Mouse (Mus musculus) naive thymus-derived CD4-positive, alpha-beta T cell, adult 5 months (primary cell): ENCODE results near the gene Dusp19. TPM values are rescaled to one million over a fixed set of nuclear protein-coding genes. Genes with fewer than 3 reads are reported as not detected.

Experiments
- polyA plus RNA-seq: library from polyadenylated mRNA; unstranded; fragments of 100-300 nt; shearing (Covaris generic); gene quantifications from one replicate; pipeline ENCODE4 v1.2.1, GENCODE M21; 2017

The Dusp19 gene
- 8.3 TPM for polyA plus RNA-seq

DNA sequence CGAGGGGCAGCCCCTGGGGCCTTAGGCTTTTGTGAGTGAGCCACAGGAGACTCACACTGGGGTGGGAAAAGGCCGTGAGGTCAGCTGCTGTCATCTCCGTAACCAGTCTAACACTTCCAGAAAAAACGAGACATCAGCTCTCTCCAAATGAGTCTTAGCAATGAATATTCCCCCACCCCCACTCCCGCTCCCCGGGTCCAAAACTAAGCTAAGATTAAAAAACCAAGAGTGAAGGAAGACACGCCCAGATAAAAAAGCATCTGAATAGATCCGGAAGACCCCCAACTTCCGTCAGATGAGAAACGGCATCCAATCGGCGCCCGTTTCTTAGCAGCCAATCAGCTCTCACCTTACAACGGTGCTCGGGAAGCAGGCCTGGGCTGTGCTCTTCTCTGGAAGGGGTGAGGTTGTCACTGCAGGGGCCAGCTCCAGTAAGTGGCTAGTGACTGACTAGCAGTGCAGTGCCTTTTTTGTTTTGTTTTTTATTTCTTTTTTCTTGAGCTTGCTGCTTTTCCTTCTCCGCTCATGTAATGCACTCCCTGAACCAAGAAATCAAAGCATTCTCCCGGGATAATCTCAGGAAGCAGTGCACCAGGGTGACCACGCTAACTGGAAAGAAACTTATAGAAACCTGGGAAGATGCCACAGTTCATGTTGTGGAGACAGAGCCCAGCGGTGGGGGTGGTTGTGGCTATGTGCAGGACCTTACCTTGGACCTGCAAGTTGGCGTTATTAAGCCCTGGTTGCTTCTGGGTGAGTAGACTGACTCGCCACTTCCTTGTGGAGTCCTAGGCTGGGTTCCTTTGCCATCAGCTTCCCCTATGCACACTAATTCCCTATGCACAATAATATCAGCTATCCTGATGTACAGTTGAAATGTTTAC, at the start of gene Dusp19, which contains the start of gene Nup35:
Gene Dusp19 (plus strand): TSS at position 192 of the 884 bp plus-strand sequence.
Gene Nup35 (plus strand): TSS at position 383 of the 884 bp plus-strand sequence.

DNA sequence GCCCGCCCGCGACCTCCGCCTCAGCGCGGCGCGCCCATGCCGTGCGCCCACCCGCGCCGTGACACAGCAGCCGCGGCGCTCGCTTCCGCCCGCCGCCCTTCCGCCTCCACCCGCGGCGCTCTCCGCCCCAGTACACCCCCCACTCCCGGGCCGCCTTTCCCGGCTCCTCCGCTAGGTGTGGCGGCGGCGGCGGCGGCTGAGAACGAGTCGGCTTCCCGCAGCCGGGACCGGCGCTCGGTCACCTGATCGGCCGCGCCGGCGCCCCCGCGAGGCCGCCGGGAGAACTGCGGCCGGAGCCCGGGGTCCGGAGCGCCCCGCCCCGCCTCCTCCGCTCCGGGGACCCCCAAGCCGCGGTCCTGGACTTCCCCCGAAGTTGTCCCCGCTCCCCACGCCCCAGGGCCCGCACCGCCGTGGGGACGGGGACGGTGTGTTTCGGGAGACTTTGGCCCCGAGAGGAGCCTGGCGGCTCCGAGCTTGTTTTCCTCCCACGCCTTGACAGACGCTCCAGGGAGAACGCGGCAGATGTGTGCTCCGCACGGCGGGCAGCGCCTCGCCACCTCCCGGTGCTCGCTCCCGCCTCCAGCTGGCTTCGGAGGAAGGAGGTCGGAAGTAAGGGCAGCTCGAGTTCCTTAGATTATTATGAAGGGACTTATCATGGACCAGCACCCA, 35.7 kb upstream of the Dusp19 start, which contains the start of gene Nckap1:
Gene Nckap1 (minus strand): TSS at position 338 of the 669 bp plus-strand sequence.

Other genes starting within 250 kb of the Dusp19 start
- not detected for gene Frzb, start 169.4 kb upstream of the Dusp19 start, polyA plus RNA-seq
- gene Nckap1, start 35.7 kb upstream of the Dusp19 start, polyA plus RNA-seq, result 13.2 TPM
- gene Nup35, start 191 bp downstream of the Dusp19 start, polyA plus RNA-seq, result 21.4 TPM